Mouse (Mus musculus): ENCODE results near the gene Pik3cd. TPM values are rescaled to one million over a fixed set of nuclear protein-coding genes. Genes with fewer than 3 reads are reported as not detected.

Pik3cd gene
- polyA plus RNA-seq, 1 experiment from 2014 or later: 21.0 TPM

DNA sequence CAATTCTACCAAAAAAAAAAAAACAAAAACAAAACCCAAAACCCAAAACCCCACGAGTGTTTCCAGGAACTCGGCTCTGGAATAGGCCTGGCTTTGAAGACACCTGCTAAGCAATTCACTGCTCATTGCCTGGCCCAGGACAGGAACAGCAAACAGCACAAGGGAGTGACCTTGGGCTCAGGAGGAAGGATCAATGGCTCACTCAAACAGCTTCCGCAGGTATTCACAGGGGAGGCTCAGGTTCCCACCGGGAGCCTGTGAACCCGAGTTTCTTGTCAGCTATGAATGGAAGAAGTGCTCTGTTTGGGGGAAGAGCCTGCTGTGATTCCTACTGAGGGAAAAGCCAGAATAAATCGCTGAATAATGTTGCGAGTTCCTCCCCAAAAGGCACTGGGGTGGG is 18.5 kb downstream of the Pik3cd start:
- WGBS: 8% methylated on average over 7 of the region's 7 CpGs
- no peak for ATAC-seq
- no peak overlapping the region for H3K9ac ChIP-seq (replicated peaks; ENCODE audit: low read depth, low read length)
- H3K36me3 ChIP-seq (ENCODE audit: control insufficient read depth, insufficient read depth): no peaks in the 10 kb centered on the region
- no peak overlapping the region for H3K4me2 ChIP-seq (ENCODE audit: low read length)
- H3K9me3 ChIP-seq (ENCODE audit: control insufficient read depth, low read length): no peaks in the 10 kb centered on the region
- H3K27me3 ChIP-seq (replicated peaks; ENCODE audit: control insufficient read depth, insufficient read depth, low read length): no peaks in the 10 kb centered on the region; the same call in 1 of the 2 replicates
- no peaks in the 10 kb centered on the region for H3K4me1 ChIP-seq (replicated peaks; ENCODE audit: control insufficient read depth, insufficient read depth, low read length)
- H3K27ac ChIP-seq (ENCODE audit: low read length): no peak overlapping the region
- no peak overlapping the region for H3K4me3 ChIP-seq (replicated peaks; ENCODE audit: low read length)

DNA sequence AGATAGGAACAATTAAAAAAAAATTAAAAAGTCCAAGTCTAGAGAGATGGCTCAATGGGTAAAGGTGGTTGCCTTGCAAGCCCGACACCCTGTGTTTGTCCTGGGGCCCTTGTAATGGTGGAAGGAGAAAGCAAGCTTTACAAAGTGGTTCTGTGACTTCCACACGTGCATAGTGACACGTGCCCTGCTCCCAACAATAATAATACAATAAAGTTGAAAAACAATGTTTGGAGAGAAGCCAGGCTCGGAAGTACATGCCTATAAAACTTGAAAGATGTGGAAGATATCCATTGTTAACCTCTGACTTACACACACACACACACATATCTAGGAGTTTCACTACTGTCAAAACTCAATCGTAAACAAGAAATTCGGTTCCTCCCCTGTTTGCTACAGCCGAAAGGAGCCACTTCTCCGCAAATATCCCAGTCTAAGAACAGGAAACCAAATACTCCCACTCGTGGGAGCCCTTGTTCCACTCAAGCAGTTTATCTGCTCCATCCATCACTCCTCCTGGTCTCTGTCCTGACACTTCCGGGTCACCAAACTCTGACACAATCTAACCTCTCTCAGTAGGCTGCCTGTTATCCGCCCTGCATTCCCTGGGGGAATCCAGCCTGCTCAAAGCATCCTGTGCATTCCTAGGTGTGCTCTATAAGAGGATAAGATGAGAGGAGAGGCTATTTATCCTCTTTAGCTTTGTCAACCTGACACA is 23.2 kb downstream of the Pik3cd start:
- H3K4me1 ChIP-seq (replicated peaks; ENCODE audit: control insufficient read depth, insufficient read depth, low read length): peaks cover 6% of the 10 kb centered on the region; the same call in 1 of the 2 replicates
- H3K27ac ChIP-seq (ENCODE audit: low read length): no peak overlapping the region
- no peak overlapping the region for H3K4me3 ChIP-seq (replicated peaks; ENCODE audit: low read length)
- no peak overlapping the region for H3K4me2 ChIP-seq (ENCODE audit: low read length)
- ATAC-seq: no peak
- no peaks in the 10 kb centered on the region for H3K27me3 ChIP-seq (replicated peaks; ENCODE audit: control insufficient read depth, insufficient read depth, low read length)
- H3K36me3 ChIP-seq (ENCODE audit: control insufficient read depth, insufficient read depth): no peaks in the 10 kb centered on the region
- H3K9me3 ChIP-seq (ENCODE audit: control insufficient read depth, low read length): no peaks in the 10 kb centered on the region
- no peak overlapping the region for H3K9ac ChIP-seq (replicated peaks; ENCODE audit: low read depth, low read length)
- WGBS: 80% methylated on average over 11 of the region's 11 CpGs

DNA sequence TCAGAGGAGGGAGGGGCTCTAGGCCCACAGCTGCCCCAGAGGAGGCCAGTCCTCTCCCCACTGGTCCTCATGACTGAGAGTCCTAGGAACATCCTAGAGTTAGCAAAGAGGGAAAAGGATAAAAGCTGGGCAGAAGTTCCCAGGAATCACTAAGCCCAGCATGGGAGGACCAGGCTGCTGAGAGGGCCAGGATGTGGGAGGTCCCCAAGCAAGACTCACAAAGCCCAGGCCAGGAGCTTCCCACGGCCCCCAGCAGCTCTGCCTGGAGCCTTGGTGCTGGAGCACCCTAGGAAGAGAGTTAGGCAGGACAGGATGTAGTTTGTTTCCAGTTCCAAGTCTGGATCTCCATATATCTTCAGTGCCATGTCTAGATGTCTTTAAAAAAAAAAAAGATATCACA is 24.4 kb downstream of the Pik3cd start:
- Histone ChIP-seq H3K36me3 (ENCODE audit: control insufficient read depth, insufficient read depth) (no peaks in the 10 kb centered on the region), H3K27me3 (replicated peaks; ENCODE audit: control insufficient read depth, insufficient read depth, low read length) (no peaks in the 10 kb centered on the region), H3K4me2 (ENCODE audit: low read length) (no peak overlapping the region), H3K9ac (replicated peaks; ENCODE audit: low read depth, low read length) (no peak overlapping the region), H3K4me3 (replicated peaks; ENCODE audit: low read length) (no peak overlapping the region), H3K27ac (ENCODE audit: low read length) (no peak overlapping the region), H3K9me3 (ENCODE audit: control insufficient read depth, low read length) (no peaks in the 10 kb centered on the region), H3K4me1 (replicated peaks; ENCODE audit: control insufficient read depth, insufficient read depth, low read length) (peaks cover 6% of the 10 kb centered on the region; the same call in 1 of the 2 replicates)
- WGBS: 38% methylated on average over 1 of the region's 1 CpGs
- ATAC-seq: no peak

DNA sequence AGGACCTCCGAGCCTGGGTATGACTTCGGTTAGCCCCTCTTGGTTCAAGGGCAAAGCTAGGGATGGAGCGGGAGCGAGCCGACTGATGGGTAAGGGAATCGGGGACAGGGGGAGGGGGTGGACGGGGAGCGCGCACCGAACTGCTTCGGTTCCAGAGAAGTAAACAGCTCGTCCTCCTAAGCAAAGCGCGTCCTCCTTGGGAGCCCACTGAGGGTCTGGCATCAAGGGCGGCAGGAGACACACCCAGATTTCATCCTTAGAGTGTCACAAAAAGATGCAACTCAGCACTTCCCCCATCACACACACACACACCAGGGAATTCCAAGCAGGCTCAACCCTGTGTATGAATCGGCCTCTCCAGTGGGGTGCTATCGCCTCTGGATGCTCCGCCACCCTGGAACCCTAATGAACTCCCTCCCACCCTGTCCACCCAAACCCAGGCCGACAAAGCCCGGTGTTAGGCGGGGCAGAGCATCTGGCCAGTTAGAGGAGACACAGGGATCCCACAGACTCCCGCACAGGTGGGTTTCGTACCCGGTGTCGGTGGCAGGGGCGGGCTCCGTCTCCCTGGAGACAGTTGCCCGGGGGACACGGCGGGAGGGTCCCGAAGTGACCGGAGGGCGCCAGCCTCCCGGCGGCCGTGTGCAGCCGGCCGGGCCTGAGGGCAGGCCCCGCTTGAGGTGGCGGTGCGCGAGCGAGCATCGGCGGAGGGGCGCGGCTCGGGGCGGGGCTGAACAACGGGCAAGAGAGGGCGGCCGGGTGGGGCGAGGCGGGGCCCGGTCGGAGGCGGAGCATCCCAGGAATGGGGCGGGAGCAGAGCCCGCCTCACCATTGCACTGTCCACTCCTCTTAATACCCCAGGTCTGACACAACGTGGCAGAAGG is 26.8 kb downstream of the Pik3cd start:
- peak overlapping the region; percentile 84 for H3K4me3 ChIP-seq (replicated peaks; ENCODE audit: low read length)
- no peaks in the 10 kb centered on the region; the same call in 1 of the 2 replicates for H3K9me3 ChIP-seq (ENCODE audit: control insufficient read depth, low read length)
- H3K36me3 ChIP-seq (ENCODE audit: control insufficient read depth, insufficient read depth): peaks cover 3% of the 10 kb centered on the region; the same call in 1 of the 2 replicates
- under 1% methylated on average over 59 of the region's 60 CpGs for WGBS
- peak overlapping the region; percentile 90 for H3K9ac ChIP-seq (replicated peaks; ENCODE audit: low read depth, low read length)
- H3K4me1 ChIP-seq (replicated peaks; ENCODE audit: control insufficient read depth, insufficient read depth, low read length): peaks cover 6% of the 10 kb centered on the region; the same call in 1 of the 2 replicates
- peak overlapping the region; percentile 88 for H3K4me2 ChIP-seq (ENCODE audit: low read length)
- H3K27me3 ChIP-seq (replicated peaks; ENCODE audit: control insufficient read depth, insufficient read depth, low read length): no peaks in the 10 kb centered on the region
- ATAC-seq: peak; percentile 88
- peak overlapping the region; percentile 72 for H3K27ac ChIP-seq (ENCODE audit: low read length)

DNA sequence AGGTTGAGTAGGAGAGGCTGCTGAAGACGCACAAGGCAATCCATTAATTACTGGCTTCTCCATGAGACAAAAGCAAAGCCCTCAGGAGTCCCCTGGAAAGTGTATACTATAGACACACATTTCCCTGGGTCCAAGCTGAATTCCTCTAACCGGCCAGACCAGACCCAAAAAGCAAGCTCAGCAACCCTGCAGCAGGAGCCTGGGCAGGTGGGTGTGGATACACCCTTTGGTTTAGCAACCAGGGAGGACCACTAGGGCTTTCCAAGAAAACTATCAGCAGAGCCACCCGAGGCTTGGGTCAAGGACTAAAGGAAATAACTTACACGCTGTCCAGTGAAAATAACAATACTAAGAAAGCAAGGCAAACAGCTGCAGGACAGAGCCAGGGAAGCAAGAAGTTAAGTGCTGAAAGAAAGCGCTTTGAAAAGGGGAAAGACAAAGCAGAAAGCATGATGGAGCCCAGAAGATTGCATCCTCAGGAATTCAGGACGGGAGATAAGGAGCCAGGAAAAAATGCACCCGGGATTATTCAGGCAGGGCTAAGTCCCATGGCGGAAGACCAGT is 27.5 kb downstream of the Pik3cd start:
- peak overlapping the region; percentile 88 for H3K4me2 ChIP-seq (ENCODE audit: low read length)
- H3K4me3 ChIP-seq (replicated peaks; ENCODE audit: low read length): peak overlapping the region; percentile 84
- H3K4me1 ChIP-seq (replicated peaks; ENCODE audit: control insufficient read depth, insufficient read depth, low read length): peaks cover 6% of the 10 kb centered on the region; the same call in 1 of the 2 replicates
- H3K36me3 ChIP-seq (ENCODE audit: control insufficient read depth, insufficient read depth): peaks cover 3% of the 10 kb centered on the region; the same call in 1 of the 2 replicates
- no peak for ATAC-seq
- peak overlapping the region; percentile 72 for H3K27ac ChIP-seq (ENCODE audit: low read length)
- H3K9me3 ChIP-seq (ENCODE audit: control insufficient read depth, low read length): no peaks in the 10 kb centered on the region; the same call in 1 of the 2 replicates
- H3K9ac ChIP-seq (replicated peaks; ENCODE audit: low read depth, low read length): peak overlapping the region; percentile 90
- no peaks in the 10 kb centered on the region for H3K27me3 ChIP-seq (replicated peaks; ENCODE audit: control insufficient read depth, insufficient read depth, low read length)
- 6% methylated on average over 8 of the region's 8 CpGs for WGBS

DNA sequence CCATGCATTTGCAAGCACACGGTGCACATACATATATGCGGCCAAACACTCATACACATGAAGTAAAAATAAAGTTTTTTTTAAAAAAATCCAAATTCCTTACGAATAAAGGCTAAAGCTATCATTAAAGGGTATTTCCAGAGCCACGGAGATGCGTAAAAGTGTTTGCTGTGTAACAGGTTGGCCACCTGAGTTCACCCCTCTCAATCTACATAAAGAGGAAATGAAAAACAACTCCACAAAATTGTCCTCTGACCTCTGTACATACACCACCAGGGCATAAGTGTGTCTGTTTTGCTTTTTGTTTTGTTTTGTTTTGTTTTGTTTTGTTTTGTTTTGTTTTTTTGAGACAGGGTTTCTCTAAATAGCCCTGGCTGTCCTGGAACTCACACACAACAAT is 29.6 kb downstream of the Pik3cd start:
- H3K9ac ChIP-seq (replicated peaks; ENCODE audit: low read depth, low read length): no peak overlapping the region
- H3K4me1 ChIP-seq (replicated peaks; ENCODE audit: control insufficient read depth, insufficient read depth, low read length): peaks cover 6% of the 10 kb centered on the region; the same call in 1 of the 2 replicates
- H3K4me2 ChIP-seq (ENCODE audit: low read length): no peak overlapping the region
- no peaks in the 10 kb centered on the region; the same call in 1 of the 2 replicates for H3K9me3 ChIP-seq (ENCODE audit: control insufficient read depth, low read length)
- 96% methylated on average over 5 of the region's 5 CpGs for WGBS
- ATAC-seq: no peak
- H3K27ac ChIP-seq (ENCODE audit: low read length): no peak overlapping the region
- H3K27me3 ChIP-seq (replicated peaks; ENCODE audit: control insufficient read depth, insufficient read depth, low read length): no peaks in the 10 kb centered on the region
- H3K4me3 ChIP-seq (replicated peaks; ENCODE audit: low read length): no peak overlapping the region
- peaks cover 3% of the 10 kb centered on the region; the same call in 1 of the 2 replicates for H3K36me3 ChIP-seq (ENCODE audit: control insufficient read depth, insufficient read depth)

DNA sequence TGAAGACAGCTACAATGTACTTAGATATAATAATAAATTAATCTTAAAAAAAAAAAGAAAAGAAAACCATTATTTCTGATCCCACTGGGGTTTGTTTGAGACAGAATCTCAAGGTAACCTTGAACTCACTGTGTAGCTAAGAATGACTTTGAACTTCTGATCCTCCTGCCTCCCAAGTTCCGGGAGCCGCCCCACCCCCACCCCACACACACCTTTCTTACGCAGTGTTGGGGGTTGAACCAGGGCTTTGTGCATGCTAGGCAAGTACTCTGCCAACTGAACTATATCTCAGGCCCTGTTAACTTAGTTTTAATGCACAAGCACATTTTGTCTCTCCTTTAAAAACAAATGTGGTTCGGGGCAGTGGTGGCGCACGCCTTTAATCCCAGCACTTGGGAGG is 31.2 kb downstream of the Pik3cd start:
- 97% methylated on average over 6 of the region's 6 CpGs for WGBS
- no peak overlapping the region for H3K27ac ChIP-seq (ENCODE audit: low read length)
- H3K9me3 ChIP-seq (ENCODE audit: control insufficient read depth, low read length): no peaks in the 10 kb centered on the region; the same call in 1 of the 2 replicates
- peaks cover 3% of the 10 kb centered on the region; the same call in 1 of the 2 replicates for H3K36me3 ChIP-seq (ENCODE audit: control insufficient read depth, insufficient read depth)
- no peak overlapping the region for H3K9ac ChIP-seq (replicated peaks; ENCODE audit: low read depth, low read length)
- no peak overlapping the region for H3K4me2 ChIP-seq (ENCODE audit: low read length)
- no peaks in the 10 kb centered on the region for H3K27me3 ChIP-seq (replicated peaks; ENCODE audit: control insufficient read depth, insufficient read depth, low read length)
- H3K4me1 ChIP-seq (replicated peaks; ENCODE audit: control insufficient read depth, insufficient read depth, low read length): peaks cover 3% of the 10 kb centered on the region; the same call in 1 of the 2 replicates
- ATAC-seq: no peak
- H3K4me3 ChIP-seq (replicated peaks; ENCODE audit: low read length): no peak overlapping the region

DNA sequence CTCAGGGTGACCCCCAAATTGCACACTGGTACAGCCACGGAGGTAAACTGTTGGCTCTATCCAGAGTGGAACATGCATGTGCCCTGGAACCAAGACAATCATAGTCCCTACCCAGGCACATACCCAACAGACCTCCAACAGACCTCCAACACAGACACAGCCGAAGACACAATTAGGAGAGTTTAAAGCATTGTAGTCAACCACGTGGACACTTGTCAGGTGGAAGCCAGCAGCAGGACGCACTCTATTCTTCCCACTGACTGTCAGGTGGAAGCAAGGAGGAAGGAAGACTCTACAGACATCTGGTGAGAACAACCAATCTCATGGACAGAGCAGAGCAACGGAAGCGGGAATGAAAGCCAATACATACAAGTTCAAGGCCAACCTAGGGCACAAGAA is 36.7 kb downstream of the Pik3cd start:
- H3K4me3 ChIP-seq (replicated peaks; ENCODE audit: low read length): no peak overlapping the region
- ATAC-seq: no peak
- 91% methylated on average over 6 of the region's 6 CpGs for WGBS
- H3K27ac ChIP-seq (ENCODE audit: low read length): no peak overlapping the region
- H3K9me3 ChIP-seq (ENCODE audit: control insufficient read depth, low read length): no peaks in the 10 kb centered on the region
- H3K4me1 ChIP-seq (replicated peaks; ENCODE audit: control insufficient read depth, insufficient read depth, low read length): no peaks in the 10 kb centered on the region
- H3K27me3 ChIP-seq (replicated peaks; ENCODE audit: control insufficient read depth, insufficient read depth, low read length): no peaks in the 10 kb centered on the region
- no peak overlapping the region for H3K9ac ChIP-seq (replicated peaks; ENCODE audit: low read depth, low read length)
- H3K4me2 ChIP-seq (ENCODE audit: low read length): no peak overlapping the region
- H3K36me3 ChIP-seq (ENCODE audit: control insufficient read depth, insufficient read depth): peaks cover 3% of the 10 kb centered on the region; the same call in 1 of the 2 replicates

All from forebrain, embryonic 16.5 days (tissue).